Mouse (Mus musculus): ENCODE data around the gene L3mbtl3. TPM values are rescaled to one million over a fixed set of nuclear protein-coding genes. Genes with fewer than 3 reads are reported as not detected.
A peak's percentile ranks its signal among the peaks of the same experiment; 100 is the strongest.

L3mbtl3 gene
- 2.8 and 3.5 TPM in 2 replicates for polyA plus RNA-seq (2012; rRNA removed)

GRCm38 (mm10) chr10:26375790-26376545, at the start of gene L3mbtl3:
TSS of gene L3mbtl3 (minus strand) at chr10:26375971.
- no peaks in the 10 kb centered on the region for H3K36me3 ChIP-seq (ENCODE audit: control insufficient read depth, insufficient read depth, low read length)
- no peaks in the 10 kb centered on the region for H3K27me3 ChIP-seq (ENCODE audit: control insufficient read depth, insufficient read depth, low read length)
- H3K4me1 ChIP-seq (ENCODE audit: control insufficient read depth, insufficient read depth, insufficient read length, low read length), result no peaks in the 10 kb centered on the region
- H3K4me3 ChIP-seq (ENCODE audit: low read depth, low read length), result peak within 1 kb of the TSS; percentile 92
- peak within 1 kb of the TSS; percentile 55; the same call in 1 of the 2 replicates for H3K27ac ChIP-seq (ENCODE audit: insufficient read depth, low read depth, low read length)
- TF ChIP-seq CTCF (IDR thresholded peaks at IDR 0.05; ENCODE audit: extremely low read depth, insufficient read length, insufficient replicate concordance, low read depth, low read length), result no peak
- no peak for TF ChIP-seq POLR2A (IDR thresholded peaks at IDR 0.05; ENCODE audit: low read depth, low read length)
- 3% methylated on average over 42 of the region's 42 CpGs for WGBS

- Histone ChIP-seq H3K4me3 (ENCODE audit: low read depth, low read length) (no peak overlapping the region), H3K4me1 (ENCODE audit: control insufficient read depth, insufficient read depth, insufficient read length, low read length) (no peaks in the 10 kb centered on the region), H3K27ac (ENCODE audit: insufficient read depth, low read depth, low read length) (no peak overlapping the region), H3K27me3 (ENCODE audit: control insufficient read depth, insufficient read depth, low read length) (no peaks in the 10 kb centered on the region), H3K36me3 (ENCODE audit: control insufficient read depth, insufficient read depth, low read length) (no peaks in the 10 kb centered on the region)
- 24% methylated on average over 2 of the region's 2 CpGs for WGBS
- TF ChIP-seq POLR2A (IDR thresholded peaks at IDR 0.05; ENCODE audit: low read depth, low read length) (no peak), CTCF (IDR thresholded peaks at IDR 0.05; ENCODE audit: extremely low read depth, insufficient read length, insufficient replicate concordance, low read depth, low read length) (no peak)
These were observed 45.4 kb upstream of the L3mbtl3 start for GRCm38 (mm10) chr10:26421168-26421567.

- Histone ChIP-seq H3K4me1 (ENCODE audit: control insufficient read depth, insufficient read depth, insufficient read length, low read length) (no peaks in the 10 kb centered on the region), H3K27ac (ENCODE audit: insufficient read depth, low read depth, low read length) (no peak overlapping the region), H3K36me3 (ENCODE audit: control insufficient read depth, insufficient read depth, low read length) (no peaks in the 10 kb centered on the region), H3K4me3 (ENCODE audit: low read depth, low read length) (no peak overlapping the region), H3K27me3 (ENCODE audit: control insufficient read depth, insufficient read depth, low read length) (no peaks in the 10 kb centered on the region)
- TF ChIP-seq CTCF (IDR thresholded peaks at IDR 0.05; ENCODE audit: extremely low read depth, insufficient read length, insufficient replicate concordance, low read depth, low read length) (no peak), POLR2A (IDR thresholded peaks at IDR 0.05; ENCODE audit: low read depth, low read length) (no peak)
These were observed 12.9 kb upstream of the L3mbtl3 start for GRCm38 (mm10) chr10:26388656-26389055.

GRCm38 (mm10) chr10:26377332-26377602, 1.5 kb upstream of the L3mbtl3 start:
- Histone ChIP-seq H3K4me1 (ENCODE audit: control insufficient read depth, insufficient read depth, insufficient read length, low read length) (no peaks in the 10 kb centered on the region), H3K27ac (ENCODE audit: insufficient read depth, low read depth, low read length) (no peak overlapping the region), H3K36me3 (ENCODE audit: control insufficient read depth, insufficient read depth, low read length) (no peaks in the 10 kb centered on the region), H3K4me3 (ENCODE audit: low read depth, low read length) (no peak overlapping the region), H3K27me3 (ENCODE audit: control insufficient read depth, insufficient read depth, low read length) (no peaks in the 10 kb centered on the region)
- no peak for TF ChIP-seq POLR2A (IDR thresholded peaks at IDR 0.05; ENCODE audit: low read depth, low read length)
- 92% methylated on average over 6 of the region's 6 CpGs for WGBS

GRCm38 (mm10) chr10:26376546-26377331, 968 bp upstream of the L3mbtl3 start:
- TF ChIP-seq POLR2A (IDR thresholded peaks at IDR 0.05; ENCODE audit: low read depth, low read length), result no peak
- TF ChIP-seq CTCF (IDR thresholded peaks at IDR 0.05; ENCODE audit: extremely low read depth, insufficient read length, insufficient replicate concordance, low read depth, low read length), result no peak
- H3K27me3 ChIP-seq (ENCODE audit: control insufficient read depth, insufficient read depth, low read length), result no peaks in the 10 kb centered on the region
- H3K4me3 ChIP-seq (ENCODE audit: low read depth, low read length), result no peak overlapping the region
- H3K4me1 ChIP-seq (ENCODE audit: control insufficient read depth, insufficient read depth, insufficient read length, low read length), result no peaks in the 10 kb centered on the region
- H3K27ac ChIP-seq (ENCODE audit: insufficient read depth, low read depth, low read length), result no peak overlapping the region
- 51% methylated on average over 10 of the region's 10 CpGs for WGBS
- no peaks in the 10 kb centered on the region for H3K36me3 ChIP-seq (ENCODE audit: control insufficient read depth, insufficient read depth, low read length)

GRCm38 (mm10) chr10:26375351-26375751, 420 bp downstream of the L3mbtl3 start:
- no peaks in the 10 kb centered on the region for H3K36me3 ChIP-seq (ENCODE audit: control insufficient read depth, insufficient read depth, low read length)
- H3K27me3 ChIP-seq (ENCODE audit: control insufficient read depth, insufficient read depth, low read length), result no peaks in the 10 kb centered on the region
- H3K4me3 ChIP-seq (ENCODE audit: low read depth, low read length), result peak overlapping the region; percentile 92
- TF ChIP-seq CTCF (IDR thresholded peaks at IDR 0.05; ENCODE audit: extremely low read depth, insufficient read length, insufficient replicate concordance, low read depth, low read length), result no peak
- no peak for TF ChIP-seq POLR2A (IDR thresholded peaks at IDR 0.05; ENCODE audit: low read depth, low read length)
- H3K27ac ChIP-seq (ENCODE audit: insufficient read depth, low read depth, low read length), result peak overlapping the region; percentile 35; the same call in 1 of the 2 replicates
- 2% methylated on average over 28 of the region's 30 CpGs for WGBS
- H3K4me1 ChIP-seq (ENCODE audit: control insufficient read depth, insufficient read depth, insufficient read length, low read length), result no peaks in the 10 kb centered on the region
